Mouse (Mus musculus) forebrain, embryonic 11.5 days (tissue): Measurements from ENCODE around the gene Wdr62. TPM values are rescaled to one million over a fixed set of nuclear protein-coding genes. Genes with fewer than 3 reads are reported as not detected.

Source experiments
- ATAC-seq: fragments of 200-750 bp; cut with Nextera tagmentation; replicated peaks from 2 replicates; pipeline ENCODE4 v1.8.0; 2017; ENCODE audit warnings: moderate TSS enrichment; ENCODE audit not compliant: low FRiP score
- DNase-seq: peaks from one replicate; pipeline ENCODE4 v3.0.0-alpha.2; 2017; ENCODE audit warnings: low spot score
- H3K27ac ChIP-seq: fragments of 300-500 bp; sonication (generic); 2 replicates; pipeline ENCODE4 v1.5.1; 2014; ENCODE audit warnings: low read depth, low read length
- H3K27me3 ChIP-seq: fragments of 300-500 bp; sonication (generic); 2 replicates; pipeline ENCODE4 v1.6.1; 2014; ENCODE audit warnings: mild to moderate bottlenecking, low read length, mixed read lengths; ENCODE audit not compliant: control insufficient read depth, insufficient read depth
- H3K36me3 ChIP-seq: fragments of 300-500 bp; sonication (generic); 2 replicates; pipeline ENCODE4 v1.6.1; 2014; ENCODE audit warnings: mild to moderate bottlenecking, low read length, moderate library complexity, mixed read lengths; ENCODE audit not compliant: control insufficient read depth, insufficient read depth
- H3K4me1 ChIP-seq: fragments of 300-500 bp; sonication (generic); replicated peaks from 2 replicates; pipeline ENCODE4 v1.6.1; 2014; ENCODE audit warnings: low read length, mixed read lengths; ENCODE audit not compliant: control insufficient read depth, insufficient read depth
- H3K4me2 ChIP-seq: fragments of 300-500 bp; sonication (generic); 2 replicates; pipeline ENCODE4 v1.6.1; 2014; ENCODE audit warnings: low read depth, mild to moderate bottlenecking, low read length, moderate library complexity, mixed read lengths; ENCODE audit not compliant: severe bottlenecking
- H3K4me3 ChIP-seq: fragments of 300-500 bp; sonication (generic); 2 replicates; pipeline ENCODE4 v1.5.1; 2014; ENCODE audit warnings: low read depth, low read length
- H3K9ac ChIP-seq: fragments of 300-500 bp; sonication (generic); 2 replicates; pipeline ENCODE4 v1.6.1; 2014; ENCODE audit warnings: low read length
- H3K9me3 ChIP-seq: fragments of 300-500 bp; sonication (generic); 2 replicates; pipeline ENCODE4 v1.6.1; 2016; ENCODE audit warnings: low read length, mixed read lengths; ENCODE audit not compliant: control insufficient read depth
- WGBS: fragments of 180-500 bp; shearing (Covaris S2); extraction: QIAGEN DNeasy Blood & Tissue Kit; methylation state at CpG from one replicate; pipeline ENCODE4 v1.1.7; 2014; 5-methylcytosine and 5-hydroxymethylcytosine counted together
- polyA plus RNA-seq: library from polyadenylated mRNA; unstranded; fragments of >200 nt; fragmentation: Nextera tagmentation; extraction: Ambion mirVana; gene quantifications from 2 replicates; pipeline ENCODE4 v1.2.1, GENCODE M21; 2014

Gene Wdr62
- polyA plus RNA-seq, 1 experiment from 2014 or later: 21.7 TPM

GRCm38 (mm10) chr7:30310136-30310535, 29.9 kb upstream of the Wdr62 start:
- H3K27ac ChIP-seq: no peak overlapping the region
- WGBS: 91% methylated on average over 12 of the region's 12 CpGs
- no peak overlapping the region for H3K9ac ChIP-seq
- no peaks in the 10 kb centered on the region for H3K9me3 ChIP-seq
- H3K4me1 ChIP-seq: peaks cover 15% of the 10 kb centered on the region
- no peak for DNase-seq
- peaks cover 4% of the 10 kb centered on the region; the same call in 1 of the 2 replicates for H3K36me3 ChIP-seq
- no peak overlapping the region for H3K4me2 ChIP-seq
- H3K4me3 ChIP-seq: no peak overlapping the region
- no peaks in the 10 kb centered on the region for H3K27me3 ChIP-seq
- ATAC-seq: no peak

- H3K9me3 ChIP-seq: no peaks in the 10 kb centered on the region
- peaks cover 4% of the 10 kb centered on the region; the same call in 1 of the 2 replicates for H3K36me3 ChIP-seq
- H3K27ac ChIP-seq: no peak overlapping the region
- peak overlapping the region; percentile 68 for H3K9ac ChIP-seq
- DNase-seq (no peak), ATAC-seq (no peak)
- peak overlapping the region; percentile 86 for H3K4me2 ChIP-seq
- no peaks in the 10 kb centered on the region for H3K27me3 ChIP-seq
- peak overlapping the region; percentile 61 for H3K4me3 ChIP-seq
- peaks cover 11% of the 10 kb centered on the region for H3K4me1 ChIP-seq
- WGBS: 70% methylated on average over 15 of the region's 15 CpGs
Measured at GRCm38 (mm10) chr7:30309395-30310129, 29.3 kb upstream of the Wdr62 start.

GRCm38 (mm10) chr7:30308076-30309005, 28.1 kb upstream of the Wdr62 start, which contains the start of gene Alkbh6:
Gene Alkbh6 (plus strand): TSS chr7:30308717.
- Histone ChIP-seq H3K4me2 (peak within 1 kb of the TSS; percentile 86), H3K4me1 (peaks cover 9% of the 10 kb centered on the region), H3K4me3 (peak within 1 kb of the TSS; percentile 61), H3K27me3 (no peaks in the 10 kb centered on the region), H3K27ac (no peak within 1 kb of the TSS), H3K9ac (peak within 1 kb of the TSS; percentile 68), H3K9me3 (no peaks in the 10 kb centered on the region), H3K36me3 (peaks cover 8% of the 10 kb centered on the region; the same call in 1 of the 2 replicates)
- ATAC-seq (peak; percentile 100), DNase-seq (peak; percentile 94)
- WGBS: 6% methylated on average over 27 of the region's 27 CpGs

- no peak for ATAC-seq
- Histone ChIP-seq H3K4me3 (no peak overlapping the region), H3K9me3 (no peaks in the 10 kb centered on the region), H3K27ac (no peak overlapping the region), H3K36me3 (peaks cover 12% of the 10 kb centered on the region; the same call in 1 of the 2 replicates), H3K9ac (no peak overlapping the region), H3K4me1 (peaks cover 9% of the 10 kb centered on the region), H3K27me3 (no peaks in the 10 kb centered on the region), H3K4me2 (no peak overlapping the region)
- no peak for DNase-seq
- WGBS: 94% methylated on average over 16 of the region's 16 CpGs
Measured at GRCm38 (mm10) chr7:30306083-30306779, 26.0 kb upstream of the Wdr62 start.

- WGBS: 50% methylated on average over 3 of the region's 3 CpGs
- H3K9ac ChIP-seq: no peak overlapping the region
- no peaks in the 10 kb centered on the region for H3K27me3 ChIP-seq
- no peak overlapping the region for H3K4me2 ChIP-seq
- no peak overlapping the region for H3K4me3 ChIP-seq
- H3K36me3 ChIP-seq: peaks cover 15% of the 10 kb centered on the region
- no peaks in the 10 kb centered on the region for H3K9me3 ChIP-seq
- H3K4me1 ChIP-seq: no peaks in the 10 kb centered on the region
- no peak overlapping the region for H3K27ac ChIP-seq
- no peak for ATAC-seq
- DNase-seq: peak; percentile 66
Measured at GRCm38 (mm10) chr7:30300914-30301313, 20.7 kb upstream of the Wdr62 start.

GRCm38 (mm10) chr7:30297266-30297665, 17.0 kb upstream of the Wdr62 start:
- no peak overlapping the region for H3K27ac ChIP-seq
- peaks cover 11% of the 10 kb centered on the region for H3K36me3 ChIP-seq
- H3K9me3 ChIP-seq: no peaks in the 10 kb centered on the region
- H3K4me1 ChIP-seq: 0 out of 2 replicates have a peak, but pooled peaks cover 3% of the 10 kb centered on the region
- ATAC-seq (no peak), DNase-seq (no peak)
- 83% methylated on average over 16 of the region's 16 CpGs for whole genome bisulfite sequencing
- no peak overlapping the region for H3K4me3 ChIP-seq
- H3K27me3 ChIP-seq: no peaks in the 10 kb centered on the region
- no peak overlapping the region for H3K9ac ChIP-seq
- H3K4me2 ChIP-seq: no peak overlapping the region

GRCm38 (mm10) chr7:30296816-30297215, 16.6 kb upstream of the Wdr62 start:
- Histone ChIP-seq H3K27me3 (no peaks in the 10 kb centered on the region), H3K36me3 (peaks cover 11% of the 10 kb centered on the region), H3K4me1 (0 out of 2 replicates have a peak, but pooled peaks cover 3% of the 10 kb centered on the region), H3K4me3 (no peak overlapping the region), H3K27ac (no peak overlapping the region), H3K4me2 (no peak overlapping the region), H3K9ac (no peak overlapping the region), H3K9me3 (no peaks in the 10 kb centered on the region)
- ATAC-seq (no peak), DNase-seq (no peak)
- WGBS: 95% methylated on average over 15 of the region's 15 CpGs

- Histone ChIP-seq H3K4me3 (no peak overlapping the region), H3K9me3 (no peaks in the 10 kb centered on the region), H3K4me1 (peaks cover 7% of the 10 kb centered on the region; the same call in 1 of the 2 replicates), H3K4me2 (no peak overlapping the region), H3K9ac (no peak overlapping the region), H3K27ac (no peak overlapping the region), H3K27me3 (no peaks in the 10 kb centered on the region), H3K36me3 (peaks cover 11% of the 10 kb centered on the region)
- ATAC-seq (no peak), DNase-seq (no peak)
- 78% methylated on average over 10 of the region's 10 CpGs for WGBS
Measured at GRCm38 (mm10) chr7:30295103-30295502, 14.9 kb upstream of the Wdr62 start.
